Mouse (Mus musculus): ENCODE results near the gene Pkd1l2. TPM values are rescaled to one million over a fixed set of nuclear protein-coding genes. Genes with fewer than 3 reads are reported as not detected.

Gene Pkd1l2
- polyA plus RNA-seq (2012; ENCODE audit: insufficient read depth, insufficient read length, low replicate concordance, missing spikeins): not detected in 2 replicates

DNA sequence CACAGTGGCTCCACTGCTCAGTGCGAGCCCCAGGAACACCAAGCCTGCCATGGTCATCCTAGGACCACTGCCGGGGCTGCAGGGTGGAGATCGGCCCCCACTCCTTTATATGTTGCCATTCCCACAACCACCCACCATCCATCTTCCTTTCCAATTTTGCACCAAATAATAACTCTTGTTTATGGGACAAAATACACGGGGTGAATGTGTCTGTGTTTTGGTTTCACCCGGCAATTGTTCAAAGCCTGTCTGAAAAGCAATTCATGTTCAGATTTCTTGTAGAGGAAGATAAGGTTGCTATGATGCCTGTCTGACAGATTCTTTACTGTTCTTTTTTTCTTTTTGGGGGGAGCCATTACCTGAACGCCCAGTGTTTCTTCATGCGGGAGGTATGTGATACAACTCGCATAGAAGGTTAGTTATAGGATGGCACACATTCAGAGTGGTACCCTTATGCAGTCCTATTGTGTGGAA is at the start of gene Pkd1l2:
Gene Pkd1l2 (minus strand): TSS at position 51 of the 474 bp plus-strand sequence.
- 80% methylated on average over 8 of the region's 8 CpGs for WGBS
- Histone ChIP-seq H3K27ac (ENCODE audit: insufficient read depth, low read depth, low read length) (no peak within 1 kb of the TSS), H3K4me3 (ENCODE audit: insufficient read depth, low read depth, low read length) (no peak within 1 kb of the TSS), H3K4me1 (ENCODE audit: control insufficient read depth, insufficient read depth, low read length) (no peaks in the 10 kb centered on the region)
- no peak for TF ChIP-seq POLR2A (IDR thresholded peaks at IDR 0.05; ENCODE audit: insufficient read depth, low read depth, low read length)
- no peak for TF ChIP-seq CTCF (IDR thresholded peaks at IDR 0.05; ENCODE audit: insufficient read depth, low read depth, low read length)

DNA sequence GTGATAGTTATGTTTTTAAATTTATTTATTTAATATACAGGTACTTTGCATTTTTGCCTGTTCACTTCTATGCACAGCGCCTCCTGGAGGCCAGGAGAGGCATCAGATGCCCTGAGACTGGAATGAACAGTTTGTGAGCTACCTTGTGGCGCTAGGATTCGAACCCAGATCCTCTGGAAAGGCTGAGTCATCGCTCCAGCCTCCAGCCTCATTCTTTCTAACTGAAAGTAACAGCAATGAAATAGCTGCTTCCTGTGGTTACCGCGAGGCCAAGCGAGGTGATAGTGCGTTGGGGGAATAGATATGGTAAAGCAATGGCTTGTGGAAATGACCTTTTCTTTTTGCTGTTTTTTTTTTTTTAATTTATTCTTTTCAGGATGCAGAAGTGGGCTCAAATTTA is 44.8 kb upstream of the Pkd1l2 start:
- Histone ChIP-seq H3K4me3 (ENCODE audit: insufficient read depth, low read depth, low read length) (no peak overlapping the region), H3K4me1 (ENCODE audit: control insufficient read depth, insufficient read depth, low read length) (no peaks in the 10 kb centered on the region), H3K27ac (ENCODE audit: insufficient read depth, low read depth, low read length) (no peak overlapping the region)
- no peak for TF ChIP-seq POLR2A (IDR thresholded peaks at IDR 0.05; ENCODE audit: insufficient read depth, low read depth, low read length)
- no peak for TF ChIP-seq CTCF (IDR thresholded peaks at IDR 0.05; ENCODE audit: insufficient read depth, low read depth, low read length)
- 82% methylated on average over 8 of the region's 8 CpGs for WGBS

DNA sequence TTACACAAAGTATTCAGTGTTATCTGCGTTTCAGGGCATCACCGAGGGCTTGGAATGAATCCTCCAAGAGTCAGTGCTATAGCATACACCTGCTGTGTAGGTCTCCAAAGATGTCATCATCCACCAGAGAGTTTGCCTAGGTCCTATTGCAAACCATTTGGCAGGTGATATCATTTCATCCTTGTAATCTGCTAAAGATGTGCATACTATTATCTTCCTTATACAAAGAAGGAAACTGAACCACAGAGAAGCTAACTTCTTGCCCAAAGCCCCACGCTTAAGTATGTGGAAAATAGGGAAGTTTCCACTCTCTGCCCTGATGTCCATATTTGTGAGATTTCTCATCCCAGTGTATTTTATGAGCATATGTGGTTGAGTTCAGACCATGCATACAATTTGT is 44.2 kb upstream of the Pkd1l2 start:
- Histone ChIP-seq H3K4me1 (ENCODE audit: control insufficient read depth, insufficient read depth, low read length) (no peaks in the 10 kb centered on the region), H3K4me3 (ENCODE audit: insufficient read depth, low read depth, low read length) (no peak overlapping the region), H3K27ac (ENCODE audit: insufficient read depth, low read depth, low read length) (no peak overlapping the region)
- TF ChIP-seq CTCF (IDR thresholded peaks at IDR 0.05; ENCODE audit: insufficient read depth, low read depth, low read length) (no peak), POLR2A (IDR thresholded peaks at IDR 0.05; ENCODE audit: insufficient read depth, low read depth, low read length) (no peak)
- 92% methylated on average over 3 of the region's 3 CpGs for WGBS

DNA sequence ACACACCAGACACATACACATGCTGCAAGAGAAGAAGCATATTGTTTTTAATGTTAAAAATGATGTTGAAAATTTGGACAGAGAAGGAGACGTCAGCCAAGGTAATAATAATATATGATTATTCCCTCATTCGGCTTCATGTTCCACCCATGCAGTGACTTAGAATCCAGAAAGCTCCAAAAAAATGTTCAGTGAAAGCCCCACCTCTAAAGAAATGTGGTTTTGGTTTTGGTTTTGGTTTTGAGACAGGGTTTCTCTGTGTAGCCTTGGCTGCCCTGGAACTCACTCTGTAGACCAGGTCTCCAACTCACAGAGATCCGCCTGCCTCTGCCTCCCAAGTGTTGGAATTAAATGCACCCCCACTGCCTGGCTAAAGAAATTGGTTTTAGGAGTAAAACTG is 43.6 kb upstream of the Pkd1l2 start:
- no peaks in the 10 kb centered on the region for H3K4me1 ChIP-seq (ENCODE audit: control insufficient read depth, insufficient read depth, low read length)
- TF ChIP-seq CTCF (IDR thresholded peaks at IDR 0.05; ENCODE audit: insufficient read depth, low read depth, low read length): no peak
- WGBS: 93% methylated on average over 3 of the region's 3 CpGs
- no peak overlapping the region for H3K27ac ChIP-seq (ENCODE audit: insufficient read depth, low read depth, low read length)
- no peak overlapping the region for H3K4me3 ChIP-seq (ENCODE audit: insufficient read depth, low read depth, low read length)

DNA sequence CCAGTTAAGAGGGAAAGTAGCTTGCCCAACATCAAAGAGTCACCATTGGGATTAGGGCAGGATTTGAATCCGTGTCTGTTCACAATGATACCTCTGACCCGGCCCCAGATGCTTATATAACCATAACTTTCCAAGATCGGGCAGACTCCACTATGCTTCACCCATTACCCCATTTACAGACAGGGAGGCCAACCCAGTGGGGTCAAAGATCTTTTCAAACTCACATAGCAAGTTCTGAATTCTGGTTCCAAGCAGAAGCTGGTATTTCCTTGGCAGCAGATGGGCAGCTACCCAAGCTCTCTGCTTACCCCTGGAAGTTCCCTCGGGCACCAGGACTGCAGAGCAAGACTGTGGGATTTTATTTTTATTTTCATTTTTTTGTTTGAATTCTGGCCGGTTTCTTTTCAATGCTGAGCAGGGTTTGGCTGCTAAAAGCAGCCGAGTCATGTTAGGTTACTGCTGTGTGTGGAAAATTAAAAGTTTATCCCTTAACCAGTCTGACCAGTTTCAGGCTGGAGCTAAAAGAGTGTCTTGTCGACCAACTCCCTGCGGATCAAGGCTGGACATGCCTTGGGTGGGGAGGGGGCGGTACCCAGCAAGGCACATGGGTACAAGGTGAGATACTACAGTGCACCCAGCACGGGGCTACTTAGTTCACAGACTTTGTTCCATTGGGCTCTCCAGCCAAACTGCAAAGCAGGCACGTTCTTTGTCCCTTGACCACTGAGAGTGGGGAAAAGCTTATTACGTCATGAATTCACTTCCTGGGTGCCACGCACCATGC is 41.8 kb upstream of the Pkd1l2 start:
- TF ChIP-seq CTCF (IDR thresholded peaks at IDR 0.05; ENCODE audit: insufficient read depth, low read depth, low read length): no peak
- no peak for TF ChIP-seq POLR2A (IDR thresholded peaks at IDR 0.05; ENCODE audit: insufficient read depth, low read depth, low read length)
- Histone ChIP-seq H3K27ac (ENCODE audit: insufficient read depth, low read depth, low read length) (no peak overlapping the region), H3K4me1 (ENCODE audit: control insufficient read depth, insufficient read depth, low read length) (no peaks in the 10 kb centered on the region), H3K4me3 (ENCODE audit: insufficient read depth, low read depth, low read length) (no peak overlapping the region)
- WGBS: 67% methylated on average over 13 of the region's 13 CpGs

DNA sequence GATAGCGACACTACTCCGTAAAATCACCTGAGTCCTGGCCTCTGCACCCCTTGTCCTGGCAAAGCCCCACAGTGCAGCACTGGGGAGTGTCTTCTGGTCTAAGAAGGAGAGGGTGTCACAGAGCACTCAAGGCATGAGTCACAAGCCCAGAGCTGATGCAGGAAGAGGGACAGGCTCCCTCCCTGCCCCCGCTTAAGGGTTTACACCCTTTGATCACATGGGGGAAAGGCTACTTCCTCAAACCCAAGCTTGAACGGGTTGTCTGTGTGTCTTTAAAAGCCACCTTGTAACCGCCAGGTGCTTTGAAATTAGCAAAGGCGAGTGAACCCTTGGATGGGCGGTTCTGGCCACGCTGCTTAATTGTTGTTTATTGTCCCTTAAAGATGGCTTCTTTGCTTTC is 39.0 kb upstream of the Pkd1l2 start:
- no peak for TF ChIP-seq CTCF (IDR thresholded peaks at IDR 0.05; ENCODE audit: insufficient read depth, low read depth, low read length)
- no peak for TF ChIP-seq POLR2A (IDR thresholded peaks at IDR 0.05; ENCODE audit: insufficient read depth, low read depth, low read length)
- Histone ChIP-seq H3K27ac (ENCODE audit: insufficient read depth, low read depth, low read length) (no peak overlapping the region), H3K4me1 (ENCODE audit: control insufficient read depth, insufficient read depth, low read length) (no peaks in the 10 kb centered on the region), H3K4me3 (ENCODE audit: insufficient read depth, low read depth, low read length) (no peak overlapping the region)
- WGBS: 78% methylated on average over 8 of the region's 8 CpGs

DNA sequence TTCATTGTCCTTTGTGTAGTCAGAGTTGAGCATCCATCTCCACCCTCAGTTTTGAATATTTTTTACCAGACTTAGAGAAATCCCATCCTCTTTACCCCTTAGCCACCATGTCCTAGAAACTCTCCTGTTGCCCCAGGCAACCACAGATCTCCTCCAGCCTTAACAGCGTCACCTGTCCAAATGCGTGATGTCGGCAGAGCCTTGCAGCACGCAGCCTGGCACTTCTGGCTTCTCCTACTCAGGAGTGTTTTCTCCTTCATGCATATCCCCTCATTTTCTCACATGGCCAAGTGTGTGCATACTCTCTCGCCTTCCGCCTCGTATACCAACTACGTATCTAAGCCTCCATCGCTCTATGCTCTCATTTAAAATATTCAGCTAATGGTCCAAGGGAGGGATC is 36.2 kb upstream of the Pkd1l2 start:
- 85% methylated on average over 9 of the region's 9 CpGs for WGBS
- Histone ChIP-seq H3K27ac (ENCODE audit: insufficient read depth, low read depth, low read length) (no peak overlapping the region), H3K4me3 (ENCODE audit: insufficient read depth, low read depth, low read length) (no peak overlapping the region), H3K4me1 (ENCODE audit: control insufficient read depth, insufficient read depth, low read length) (peaks cover 2% of the 10 kb centered on the region; the same call in 1 of the 2 replicates)
- TF ChIP-seq CTCF (IDR thresholded peaks at IDR 0.05; ENCODE audit: insufficient read depth, low read depth, low read length) (no peak), POLR2A (IDR thresholded peaks at IDR 0.05; ENCODE audit: insufficient read depth, low read depth, low read length) (no peak)

DNA sequence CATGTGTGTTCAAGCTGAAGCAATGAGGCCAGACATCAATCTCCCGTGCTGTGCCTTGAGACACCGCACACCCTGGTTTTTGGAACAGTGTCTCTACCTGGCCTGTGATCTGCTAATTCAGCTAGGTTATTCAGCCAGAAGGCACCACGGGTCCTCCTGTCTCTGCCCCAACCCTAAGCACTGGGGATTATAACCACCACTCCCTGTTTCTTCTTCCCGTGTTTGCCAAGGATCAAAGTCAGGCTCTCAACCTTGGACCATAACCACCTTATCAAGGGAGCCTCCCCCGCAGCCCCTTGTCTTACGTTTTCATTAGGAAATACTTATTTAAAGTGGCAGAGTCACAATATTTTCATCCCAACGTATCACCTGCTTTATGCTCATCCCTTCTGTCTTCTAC is 34.3 kb upstream of the Pkd1l2 start:
- no peak for TF ChIP-seq POLR2A (IDR thresholded peaks at IDR 0.05; ENCODE audit: insufficient read depth, low read depth, low read length)
- no peak for TF ChIP-seq CTCF (IDR thresholded peaks at IDR 0.05; ENCODE audit: insufficient read depth, low read depth, low read length)
- no peak overlapping the region for H3K4me3 ChIP-seq (ENCODE audit: insufficient read depth, low read depth, low read length)
- peaks cover 2% of the 10 kb centered on the region; the same call in 1 of the 2 replicates for H3K4me1 ChIP-seq (ENCODE audit: control insufficient read depth, insufficient read depth, low read length)
- WGBS: 88% methylated on average over 7 of the region's 7 CpGs
- H3K27ac ChIP-seq (ENCODE audit: insufficient read depth, low read depth, low read length): no peak overlapping the region

DNA sequence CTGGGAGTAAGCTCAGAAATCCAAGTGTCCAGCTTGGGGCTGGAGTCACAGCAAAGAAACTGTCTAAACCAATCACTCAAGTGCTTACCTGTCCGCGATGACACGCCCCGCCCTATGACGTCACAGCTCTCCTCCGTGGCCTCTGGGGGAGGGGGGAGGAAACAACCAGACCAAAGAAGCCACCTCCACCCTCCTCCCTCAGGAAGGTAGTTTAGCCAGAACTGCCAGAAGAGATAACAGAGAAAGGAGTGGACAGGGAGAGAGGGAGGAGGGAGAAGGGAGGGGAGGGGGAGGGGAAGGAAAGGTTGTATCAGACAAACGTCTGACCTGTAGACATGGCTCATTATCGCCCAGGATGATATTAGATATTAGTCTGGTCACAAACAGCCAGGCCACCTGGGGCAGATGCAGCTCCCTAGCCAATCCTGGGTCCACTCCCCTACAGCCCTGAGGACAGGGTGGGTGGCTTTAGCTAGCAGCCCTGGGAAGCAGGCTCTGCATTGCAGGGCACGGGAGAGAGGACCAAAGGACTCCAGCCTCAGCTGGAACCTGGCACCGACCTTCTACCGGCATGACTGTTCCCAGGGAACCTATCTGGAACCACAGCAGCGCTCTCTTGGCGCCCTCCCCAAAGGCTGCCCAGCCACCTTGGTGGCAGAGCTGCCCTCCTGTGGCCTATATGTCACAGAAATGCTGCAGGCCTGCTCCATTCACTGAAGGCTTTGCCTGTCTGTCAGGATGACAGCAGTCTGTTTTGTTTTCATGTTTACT is 33.6 kb upstream of the Pkd1l2 start:
- 28% methylated on average over 13 of the region's 13 CpGs for WGBS
- no peak overlapping the region for H3K27ac ChIP-seq (ENCODE audit: insufficient read depth, low read depth, low read length)
- TF ChIP-seq POLR2A (IDR thresholded peaks at IDR 0.05; ENCODE audit: insufficient read depth, low read depth, low read length) (no peak), CTCF (IDR thresholded peaks at IDR 0.05; ENCODE audit: insufficient read depth, low read depth, low read length) (no peak)
- no peak overlapping the region for H3K4me3 ChIP-seq (ENCODE audit: insufficient read depth, low read depth, low read length)
- H3K4me1 ChIP-seq (ENCODE audit: control insufficient read depth, insufficient read depth, low read length): peaks cover 2% of the 10 kb centered on the region; the same call in 1 of the 2 replicates

Measured in olfactory bulb, adult 2 months (tissue).